Mouse (Mus musculus) MEL (cell line): ENCODE data around the gene Ifi206. TPM values are rescaled to one million over a fixed set of nuclear protein-coding genes. Genes with fewer than 3 reads are reported as not detected.

ENCODE experiments used
- DNase-seq: peaks from one replicate; pipeline ENCODE4 v3.0.0; 2011; ENCODE audit warnings: low read depth, low spot score
- H3K27ac ChIP-seq: 2 replicates; pipeline ENCODE4 v1.5.1; 2012; ENCODE audit warnings: low read depth, mild to moderate bottlenecking, control low read depth, low read length, moderate library complexity; ENCODE audit not compliant: control insufficient read depth
- H3K27me3 ChIP-seq, 2 experiments: fragments of 150-350 bp in 1 of 2; sonication (generic) in 1 of 2; 2 replicates each; pipeline ENCODE4 v1.6.1; 2012; ENCODE audit warnings: low read length in 2 of 2, mild to moderate bottlenecking in 2 of 2, improper control_type of control experiment in 1 of 2, moderate library complexity in 1 of 2; ENCODE audit not compliant: insufficient read depth in 2 of 2, control insufficient read depth in 1 of 2
- H3K36me3 ChIP-seq, 2 experiments: 2 replicates each; pipeline ENCODE4 v1.6.1; 2012 to 2014; ENCODE audit warnings: low read length in 2 of 2, improper control_type of control experiment in 1 of 2, inconsistent platforms in 1 of 2, mild to moderate bottlenecking in 1 of 2; ENCODE audit not compliant: insufficient read depth in 2 of 2, control insufficient read depth in 1 of 2
- H3K4me1 ChIP-seq, 2 experiments: fragments of 150-350 bp in 1 of 2; sonication (generic) in 1 of 2; 2 replicates each; pipeline ENCODE4 v1.6.1; 2012; ENCODE audit warnings: low read length in 2 of 2, improper control_type of control experiment in 1 of 2, mild to moderate bottlenecking in 1 of 2; ENCODE audit not compliant: insufficient read depth in 2 of 2, control insufficient read depth in 1 of 2
- H3K4me3 ChIP-seq, 2 experiments: fragments of 150-350 bp in 1 of 2; sonication (generic) in 1 of 2; 2 replicates each; pipeline ENCODE4 v1.5.1; 2012; ENCODE audit warnings: low read depth in 2 of 2, low read length in 2 of 2, mild to moderate bottlenecking in 2 of 2, moderate library complexity in 2 of 2, control low read depth in 1 of 2, improper control_type of control experiment in 1 of 2; ENCODE audit not compliant: control insufficient read depth in 1 of 2, insufficient read depth in 1 of 2
- H3K79me2 ChIP-seq: 2 replicates; pipeline ENCODE4 v1.6.1; 2012; ENCODE audit warnings: mild to moderate bottlenecking, low read length, moderate library complexity; ENCODE audit not compliant: control insufficient read depth, poor library complexity, insufficient read depth
- H3K9ac ChIP-seq: 2 replicates; pipeline ENCODE4 v1.6.1; 2012; ENCODE audit warnings: low read depth, mild to moderate bottlenecking, control low read depth, low read length, moderate library complexity; ENCODE audit not compliant: control insufficient read depth, poor library complexity, severe bottlenecking
- H3K9me3 ChIP-seq: fragments of 150-350 bp; sonication (generic); replicated peaks from 2 replicates; pipeline ENCODE4 v1.6.1; 2012; ENCODE audit warnings: mild to moderate bottlenecking, low read length, improper control_type of control experiment, moderate library complexity; ENCODE audit not compliant: insufficient read depth
- CHD1 ChIP-seq: IDR thresholded peaks from 2 replicates; pipeline ENCODE4 v1.6.1; 2012; ENCODE audit warnings: low read depth, mild to moderate bottlenecking, inconsistent platforms, low read length, improper control_type of control experiment
- E2F4 ChIP-seq: IDR thresholded peaks from 2 replicates; pipeline ENCODE4 v1.6.1; 2011; ENCODE audit warnings: low read depth, low read length, improper control_type of control experiment, borderline replicate concordance
- ETS1 ChIP-seq: IDR thresholded peaks from 2 replicates; pipeline ENCODE4 v1.6.1; 2012; ENCODE audit warnings: low read depth, mild to moderate bottlenecking, inconsistent platforms, low read length, improper control_type of control experiment, moderate library complexity
- GATA1 ChIP-seq: IDR thresholded peaks from 2 replicates; pipeline ENCODE4 v1.6.1; 2011; ENCODE audit warnings: low read depth, low read length, improper control_type of control experiment
- HCFC1 ChIP-seq: IDR thresholded peaks from 2 replicates; pipeline ENCODE4 v1.6.1; 2012; ENCODE audit warnings: low read depth, mild to moderate bottlenecking, inconsistent platforms, low read length, improper control_type of control experiment, moderate library complexity
- JUND ChIP-seq: IDR thresholded peaks from 2 replicates; pipeline ENCODE4 v1.6.1; 2011; ENCODE audit warnings: low read depth, mild to moderate bottlenecking, improper control_type of control experiment, low read length
- MAFK ChIP-seq: IDR thresholded peaks from 2 replicates; pipeline ENCODE4 v1.6.1; 2011; ENCODE audit warnings: low read depth, mild to moderate bottlenecking, low read length, improper control_type of control experiment, borderline replicate concordance
- MEF2A ChIP-seq: IDR thresholded peaks from 2 replicates; pipeline ENCODE4 v1.6.1; 2014; ENCODE audit warnings: low read depth, mild to moderate bottlenecking, inconsistent platforms, low read length, improper control_type of control experiment; ENCODE audit not compliant: poor library complexity, insufficient replicate concordance, severe bottlenecking; ENCODE audit errors: extremely low read depth
- MXI1 ChIP-seq: IDR thresholded peaks from 2 replicates; pipeline ENCODE4 v1.6.1; 2011; ENCODE audit warnings: mild to moderate bottlenecking, low read depth, low read length, improper control_type of control experiment
- MYB ChIP-seq: IDR thresholded peaks from 2 replicates; pipeline ENCODE4 v1.6.1; 2011; ENCODE audit warnings: mild to moderate bottlenecking, low read depth, low read length, improper control_type of control experiment
- POLR2A ChIP-seq, 2 experiments: IDR thresholded peaks; 2 replicates each; pipeline ENCODE4 v1.6.1; 2011 to 2012; ENCODE audit warnings: low read length in 2 of 2, mild to moderate bottlenecking in 2 of 2, control low read depth in 1 of 2, improper control_type of control experiment in 1 of 2, low read depth in 1 of 2, moderate library complexity in 1 of 2; ENCODE audit not compliant: control insufficient read depth in 1 of 2, insufficient read depth in 1 of 2, poor library complexity in 1 of 2
- POLR2AphosphoS5 ChIP-seq: IDR thresholded peaks from 2 replicates; pipeline ENCODE4 v1.6.1; 2012; ENCODE audit warnings: low read depth, borderline replicate concordance, mild to moderate bottlenecking, inconsistent platforms, low read length, moderate library complexity, mixed read lengths
- RCOR1 ChIP-seq: IDR thresholded peaks from 2 replicates; pipeline ENCODE4 v1.6.1; 2012; ENCODE audit warnings: low read depth, mild to moderate bottlenecking, inconsistent platforms, low read length, improper control_type of control experiment
- SIN3A ChIP-seq: IDR thresholded peaks from 2 replicates; pipeline ENCODE4 v1.6.1; 2012; ENCODE audit warnings: low read length, improper control_type of control experiment, inconsistent platforms
- TAL1 ChIP-seq: IDR thresholded peaks from 2 replicates; pipeline ENCODE4 v1.6.1; 2012; ENCODE audit warnings: mild to moderate bottlenecking, inconsistent platforms, low read length, moderate library complexity, mixed read lengths
- TCF12 ChIP-seq: IDR thresholded peaks from 2 replicates; pipeline ENCODE4 v1.6.1; 2014; ENCODE audit warnings: low read depth, mild to moderate bottlenecking, inconsistent platforms, low read length, improper control_type of control experiment, moderate library complexity
- USF2 ChIP-seq, 2 experiments: IDR thresholded peaks; 2 replicates each; pipeline ENCODE4 v1.6.1; 2011 to 2012; ENCODE audit warnings: improper control_type of control experiment in 2 of 2, low read length in 2 of 2, borderline replicate concordance in 1 of 2, inconsistent platforms in 1 of 2, low read depth in 1 of 2, mild to moderate bottlenecking in 1 of 2; ENCODE audit not compliant: insufficient read depth in 1 of 2
- ZMIZ1 ChIP-seq: IDR thresholded peaks from 2 replicates; pipeline ENCODE4 v1.6.1; 2012; ENCODE audit warnings: low read depth, mild to moderate bottlenecking, inconsistent platforms, low read length, improper control_type of control experiment, moderate library complexity
- ZNF384 ChIP-seq: IDR thresholded peaks from 2 replicates; pipeline ENCODE4 v1.6.1; 2012; ENCODE audit warnings: low read depth, mild to moderate bottlenecking, inconsistent platforms, low read length, improper control_type of control experiment
- polyA plus RNA-seq, 2 experiments: library from polyadenylated mRNA; stranded (reverse) in 1 of 2; unstranded in 1 of 2; fragments of >175 nt in 1 of 2; fragments of >200 nt in 1 of 2; gene quantifications; 2 replicates each; pipeline versions ENCODE4 v1.2.1 to v1.2.4; 2012; ENCODE audit warnings: low replicate concordance in 2 of 2, low read depth in 1 of 2; ENCODE audit not compliant: insufficient read length in 2 of 2, insufficient read depth in 1 of 2, missing spikeins in 1 of 2
- total RNA-seq: library from RNA; depleted of rRNA; stranded (reverse); fragments of 300-350 nt; gene quantifications from 2 replicates; pipeline ENCODE4 v1.2.3, GENCODE M21; 2012

Gene Ifi206
- total and polyA plus RNA-seq, 3 experiments, result not detected

- Histone ChIP-seq H3K4me1 (no peaks in the 10 kb centered on the region), H3K79me2 (no peaks in the 10 kb centered on the region), H3K27ac (no peak overlapping the region), H3K9me3 (no peaks in the 10 kb centered on the region), H3K4me3 (no peak overlapping the region), H3K9ac (no peak overlapping the region), H3K36me3 (no peaks in the 10 kb centered on the region), H3K27me3 (no peaks in the 10 kb centered on the region)
- no peak for TF ChIP-seq ETS1
- TF ChIP-seq TCF12, result no peak
- no peak for TF ChIP-seq GATA1
- no peak for TF ChIP-seq JUND
- TF ChIP-seq CHD1, result no peak
- TF ChIP-seq MYB, result no peak
- TF ChIP-seq POLR2A (IDR thresholded peaks at IDR 0.05; ENCODE audit: control insufficient read depth in 1 of 2, insufficient read depth in 1 of 2, low read depth in 1 of 2, low read length in 2 of 2, poor library complexity in 1 of 2), result no peak
- TF ChIP-seq MAFK, result no peak
- no peak for TF ChIP-seq HCFC1
- TF ChIP-seq ZNF384, result no peak
- TF ChIP-seq MEF2A, result no peak
- TF ChIP-seq E2F4, result no peak
- TF ChIP-seq MXI1, result no peak
- TF ChIP-seq USF2 (IDR thresholded peaks at IDR 0.05; ENCODE audit: borderline replicate concordance in 1 of 2, insufficient read depth in 1 of 2, low read depth in 1 of 2, low read length in 2 of 2), result no peak
- TF ChIP-seq RCOR1, result no peak
- DNase-seq, result no peak
Observed at GRCm38 (mm10) chr1:173426345-173426744, 64.5 kb downstream of the Ifi206 start.

- TF ChIP-seq SIN3A, result no peak
- no peak for TF ChIP-seq CHD1
- TF ChIP-seq TAL1, result no peak
- no peak for TF ChIP-seq ZMIZ1
- no peak for TF ChIP-seq ETS1
- no peak for TF ChIP-seq POLR2AphosphoS5
- no peak for TF ChIP-seq JUND
- no peak for TF ChIP-seq USF2 (IDR thresholded peaks at IDR 0.05; ENCODE audit: borderline replicate concordance in 1 of 2, insufficient read depth in 1 of 2, low read depth in 1 of 2, low read length in 2 of 2)
- Histone ChIP-seq H3K9me3 (no peaks in the 10 kb centered on the region), H3K4me1 (no peaks in the 10 kb centered on the region), H3K9ac (no peak overlapping the region), H3K27ac (no peak overlapping the region), H3K27me3 (no peaks in the 10 kb centered on the region), H3K4me3 (peak overlapping the region; percentile 29 to 62; a peak in 3 of 4 replicates), H3K79me2 (no peaks in the 10 kb centered on the region), H3K36me3 (no peaks in the 10 kb centered on the region; a peak in 1 of 4 replicates)
- peak; percentile 58 for DNase-seq
Observed at GRCm38 (mm10) chr1:173420374-173420773, 70.5 kb downstream of the Ifi206 start.
